Mouse (Mus musculus): ENCODE measurements at regions not wholly inside any gene's neighbourhood (a gene's known extent, or its start where the extent isn't known, plus 50 kb on each side); places are given as distances from the start of the nearest gene placed in this dataset.

DNA sequence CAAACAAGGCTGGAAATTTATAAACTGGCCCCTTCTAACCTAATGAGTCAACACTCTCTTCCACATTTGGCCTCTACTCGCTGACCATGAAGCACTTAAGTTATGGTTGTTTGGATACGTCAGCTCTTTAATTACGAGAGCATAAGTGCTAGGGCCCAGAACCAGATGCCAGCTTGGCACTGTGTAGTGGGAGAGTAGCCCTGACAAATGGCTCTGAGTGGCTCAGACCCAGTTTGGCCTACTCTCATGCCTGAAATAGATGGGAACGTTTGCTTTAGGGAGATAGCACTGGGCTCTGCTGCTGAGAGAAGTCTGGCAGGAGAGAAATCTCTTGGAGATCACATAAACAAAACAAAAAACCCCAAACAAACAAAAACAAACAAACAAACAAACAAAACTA lies 278.5 kb upstream of the Ubash3b start:
- Histone ChIP-seq H3K4me1 (ENCODE audit: control insufficient read depth, insufficient read depth, low read length) (no peaks in the 10 kb centered on the region), H3K9ac (ENCODE audit: low read depth, low read length, severe bottlenecking) (no peak overlapping the region), H3K4me3 (replicated peaks; ENCODE audit: low read length) (no peak overlapping the region), H3K27ac (replicated peaks; ENCODE audit: low read depth, low read length) (no peak overlapping the region), H3K27me3 (ENCODE audit: control insufficient read depth, insufficient read depth, low read length) (no peaks in the 10 kb centered on the region), H3K36me3 (ENCODE audit: control insufficient read depth, insufficient read depth, low read length) (no peaks in the 10 kb centered on the region), H3K9me3 (ENCODE audit: control insufficient read depth, low read length) (peaks cover 16% of the 10 kb centered on the region), H3K4me2 (replicated peaks; ENCODE audit: low read depth, low read length, severe bottlenecking) (no peak overlapping the region)
- TF ChIP-seq POLR2A (IDR thresholded peaks at IDR 0.05; ENCODE audit: borderline replicate concordance, extremely low read depth, insufficient read depth, insufficient read length), result no peak
- DNase-seq (ENCODE audit: low spot score) (no peak), ATAC-seq (ENCODE audit: low FRiP score, low read depth) (no peak)
- 79% methylated on average over 4 of the region's 4 CpGs for WGBS

GRCm38 (mm10) chr9:41438141-41438540 lies 276.6 kb upstream of the Ubash3b start:
- no peak for DNase-seq (ENCODE audit: low spot score)

DNA sequence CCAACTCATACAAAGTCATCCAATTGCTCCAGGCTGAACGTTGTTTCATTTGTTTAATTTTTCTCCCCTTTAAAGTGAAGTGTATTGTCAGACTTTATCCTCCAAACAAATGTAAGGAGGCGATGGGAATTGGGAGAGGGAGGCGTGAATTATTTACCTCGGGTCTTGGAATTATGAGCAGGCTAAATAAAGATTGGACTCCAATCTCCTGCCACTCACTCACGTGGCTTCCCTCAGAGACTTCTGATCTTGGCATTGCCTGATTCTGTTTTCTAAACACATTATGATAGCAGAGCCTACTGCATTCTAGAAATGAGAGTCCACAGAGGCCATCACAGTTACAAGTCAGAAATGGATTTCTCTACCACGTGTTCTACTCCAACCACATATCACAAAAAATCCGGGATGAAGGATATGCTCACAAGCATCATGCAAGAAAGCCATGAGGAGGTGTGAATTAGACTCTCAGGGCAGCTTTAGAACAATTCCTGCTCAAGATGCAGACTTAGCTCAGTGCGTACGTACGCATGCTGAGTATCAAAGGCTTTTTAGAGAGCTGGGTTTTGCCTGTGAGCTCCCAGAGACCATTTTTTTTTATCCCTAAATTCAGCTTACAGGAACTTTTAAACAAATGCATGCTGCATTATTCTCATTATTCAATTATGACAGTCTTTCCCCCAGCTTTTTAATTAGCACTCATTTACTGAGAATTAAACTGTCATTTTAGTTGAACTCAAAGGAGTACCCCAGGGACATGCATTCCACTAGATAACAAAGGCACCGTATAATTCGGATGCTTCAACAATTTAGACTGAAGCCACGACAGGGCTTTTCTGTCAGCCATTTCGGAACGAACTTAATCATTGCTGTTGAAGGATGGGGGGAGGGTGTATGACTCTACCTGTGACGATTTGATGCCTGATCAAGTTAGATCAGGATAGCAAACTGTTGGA lies 269.2 kb upstream of the Ubash3b start:
- WGBS, result 79% methylated on average over 16 of the region's 16 CpGs
- Histone ChIP-seq H3K27me3 (ENCODE audit: control insufficient read depth, insufficient read depth, low read length) (no peaks in the 10 kb centered on the region), H3K4me1 (ENCODE audit: control insufficient read depth, insufficient read depth, low read length) (no peaks in the 10 kb centered on the region), H3K9ac (ENCODE audit: low read depth, low read length, severe bottlenecking) (no peak overlapping the region), H3K9me3 (ENCODE audit: control insufficient read depth, low read length) (no peaks in the 10 kb centered on the region), H3K27ac (replicated peaks; ENCODE audit: low read depth, low read length) (no peak overlapping the region), H3K36me3 (ENCODE audit: control insufficient read depth, insufficient read depth, low read length) (no peaks in the 10 kb centered on the region), H3K4me2 (replicated peaks; ENCODE audit: low read depth, low read length, severe bottlenecking) (no peak overlapping the region), H3K4me3 (replicated peaks; ENCODE audit: low read length) (no peak overlapping the region)
- no peak for TF ChIP-seq POLR2A (IDR thresholded peaks at IDR 0.05; ENCODE audit: borderline replicate concordance, extremely low read depth, insufficient read depth, insufficient read length)
- ATAC-seq (ENCODE audit: low FRiP score, low read depth) (no peak), DNase-seq (ENCODE audit: low spot score) (no peak)

More at GRCm38 (mm10) chr9:41438141-41438540, 276.6 kb upstream of the Ubash3b start:
- no peak for TF ChIP-seq POLR2A (IDR thresholded peaks at IDR 0.05; ENCODE audit: borderline replicate concordance, extremely low read depth, insufficient read depth, insufficient read length)
- 91% methylated on average over 2 of the region's 2 CpGs for WGBS
- ATAC-seq (ENCODE audit: low FRiP score, low read depth), result no peak
- H3K27ac ChIP-seq (replicated peaks; ENCODE audit: low read depth, low read length), result no peak overlapping the region
- no peaks in the 10 kb centered on the region for H3K4me1 ChIP-seq (ENCODE audit: control insufficient read depth, insufficient read depth, low read length)
- H3K9me3 ChIP-seq (ENCODE audit: control insufficient read depth, low read length), result peaks cover 16% of the 10 kb centered on the region
- H3K36me3 ChIP-seq (ENCODE audit: control insufficient read depth, insufficient read depth, low read length), result no peaks in the 10 kb centered on the region
- no peak overlapping the region for H3K9ac ChIP-seq (ENCODE audit: low read depth, low read length, severe bottlenecking)
- no peak overlapping the region for H3K4me3 ChIP-seq (replicated peaks; ENCODE audit: low read length)
- H3K4me2 ChIP-seq (replicated peaks; ENCODE audit: low read depth, low read length, severe bottlenecking), result no peak overlapping the region
- H3K27me3 ChIP-seq (ENCODE audit: control insufficient read depth, insufficient read depth, low read length), result no peaks in the 10 kb centered on the region

GRCm38 (mm10) chr9:41429711-41430390 lies 268.4 kb upstream of the Ubash3b start:
- Histone ChIP-seq H3K27ac (replicated peaks; ENCODE audit: low read depth, low read length) (no peak overlapping the region), H3K4me1 (ENCODE audit: control insufficient read depth, insufficient read depth, low read length) (no peaks in the 10 kb centered on the region), H3K36me3 (ENCODE audit: control insufficient read depth, insufficient read depth, low read length) (no peaks in the 10 kb centered on the region), H3K4me3 (replicated peaks; ENCODE audit: low read length) (no peak overlapping the region), H3K27me3 (ENCODE audit: control insufficient read depth, insufficient read depth, low read length) (no peaks in the 10 kb centered on the region), H3K4me2 (replicated peaks; ENCODE audit: low read depth, low read length, severe bottlenecking) (no peak overlapping the region), H3K9ac (ENCODE audit: low read depth, low read length, severe bottlenecking) (no peak overlapping the region), H3K9me3 (ENCODE audit: control insufficient read depth, low read length) (no peaks in the 10 kb centered on the region)
- DNase-seq (ENCODE audit: low spot score) (no peak), ATAC-seq (ENCODE audit: low FRiP score, low read depth) (no peak)
- TF ChIP-seq POLR2A (IDR thresholded peaks at IDR 0.05; ENCODE audit: borderline replicate concordance, extremely low read depth, insufficient read depth, insufficient read length), result no peak
- WGBS, result 76% methylated on average over 10 of the region's 10 CpGs

DNA sequence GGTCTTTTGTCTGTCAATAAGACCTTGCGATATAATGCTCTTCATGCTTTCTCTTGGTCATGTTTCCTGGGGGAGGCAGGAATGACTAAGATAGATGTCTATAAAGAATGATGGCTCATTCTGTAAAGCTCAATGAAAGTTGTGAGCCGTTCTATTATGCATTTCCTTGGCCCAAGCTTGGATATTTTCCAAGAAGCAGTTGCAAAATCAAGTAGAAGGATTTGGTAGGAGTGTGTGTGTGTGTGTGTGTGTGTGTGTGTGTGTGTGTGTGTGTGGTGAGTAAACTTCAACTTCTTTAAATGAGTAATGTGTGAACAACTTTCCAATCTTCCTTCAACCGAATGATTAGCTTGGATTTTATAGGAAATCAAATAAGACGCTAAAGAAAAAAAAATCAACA lies 267.7 kb upstream of the Ubash3b start:
- no peak overlapping the region for H3K27ac ChIP-seq (replicated peaks; ENCODE audit: low read depth, low read length)
- H3K9me3 ChIP-seq (ENCODE audit: control insufficient read depth, low read length), result no peaks in the 10 kb centered on the region
- H3K4me3 ChIP-seq (replicated peaks; ENCODE audit: low read length), result no peak overlapping the region
- 87% methylated on average over 4 of the region's 4 CpGs for WGBS
- H3K36me3 ChIP-seq (ENCODE audit: control insufficient read depth, insufficient read depth, low read length), result no peaks in the 10 kb centered on the region
- no peaks in the 10 kb centered on the region for H3K27me3 ChIP-seq (ENCODE audit: control insufficient read depth, insufficient read depth, low read length)
- ATAC-seq (ENCODE audit: low FRiP score, low read depth), result no peak
- no peak overlapping the region for H3K4me2 ChIP-seq (replicated peaks; ENCODE audit: low read depth, low read length, severe bottlenecking)
- H3K9ac ChIP-seq (ENCODE audit: low read depth, low read length, severe bottlenecking), result no peak overlapping the region
- H3K4me1 ChIP-seq (ENCODE audit: control insufficient read depth, insufficient read depth, low read length), result no peaks in the 10 kb centered on the region
- no peak for TF ChIP-seq POLR2A (IDR thresholded peaks at IDR 0.05; ENCODE audit: borderline replicate concordance, extremely low read depth, insufficient read depth, insufficient read length)
- DNase-seq (ENCODE audit: low spot score), result no peak

Measured in limb, embryonic 14.5 days (tissue).